ENCODE assay signal across 8 mouse cellular contexts in genomic region chr11:81374841-81375240, GRCm38 (mm10).
DNase-seq lines count a peak whose midpoint lies in the region; ATAC-seq and TF ChIP-seq lines count a peak whose summit lies in the region.

No protein-coding gene starts in this region.

- peak; percentile 25 for DNase-seq in CD4-positive, CD25-positive, alpha-beta regulatory T cell, adult 2 months (ENCODE audit: low read depth, low spot score)
- peak; percentile 44 for DNase-seq in ovary, postnatal 10 days (ENCODE audit: low spot score)
- DNase-seq in ovary, adult 18-20 months (ENCODE audit: low spot score) = no peak
- peak; percentile 50 to 71 for DNase-seq in cerebellum, postnatal 36 days
- peak; percentile 76 for DNase-seq in kidney, postnatal 0 days (ENCODE audit: low spot score)
- DNase-seq in liver, adult 2 months (ENCODE audit: extremely low read depth, low read depth, low spot score) = peak; percentile 62
- peak; percentile 30 to 32 for DNase-seq in right cerebral cortex, postnatal 36 days (ENCODE audit: low spot score in 2 of 2)

- H3K4me1 ChIP-seq in kidney, postnatal 0 days (replicated peaks; ENCODE audit: insufficient read depth, low read length) = peaks cover 16% of the 10 kb centered on the region
- H3K4me1 ChIP-seq in liver, adult 2 months (ENCODE audit: control insufficient read depth, insufficient read depth, low read length) = peaks cover 7% of the 10 kb centered on the region

- H3K4me3 ChIP-seq in kidney, postnatal 0 days (replicated peaks; ENCODE audit: low read depth, low read length) = no peak overlapping the region
- no peak overlapping the region for H3K4me3 ChIP-seq in liver, adult 2 months (ENCODE audit: insufficient read depth, low read depth, low read length)

- TF ChIP-seq POLR2A in liver, adult 2 months (IDR thresholded peaks at IDR 0.05; ENCODE audit: extremely low read depth, insufficient read depth, low read length) = no peak

- H3K36me3 ChIP-seq in kidney, postnatal 0 days (ENCODE audit: insufficient read depth, low read length) = no peaks in the 10 kb centered on the region
- H3K36me3 ChIP-seq in liver, adult 2 months (ENCODE audit: control insufficient read depth, insufficient read depth, low read length) = no peaks in the 10 kb centered on the region

- no peak for ATAC-seq in CD4-positive, CD25-positive, alpha-beta regulatory T cell, adult 4 months
- ATAC-seq in kidney, postnatal 0 days (replicated peaks; ENCODE audit: low FRiP score, low read depth) = no peak

- no peaks in the 10 kb centered on the region for H3K79me2 ChIP-seq in liver, adult 2 months (ENCODE audit: control insufficient read depth, insufficient read depth, low read length)

- TF ChIP-seq CTCF in kidney, postnatal 0 days (IDR thresholded peaks at IDR 0.05; ENCODE audit: low read depth) = peak; percentile 89
- peak; percentile 62 for TF ChIP-seq CTCF in liver, adult 2 months (IDR thresholded peaks at IDR 0.05; ENCODE audit: low read depth, low read length)

- no peaks in the 10 kb centered on the region for H3K9me3 ChIP-seq in kidney, postnatal 0 days (replicated peaks; ENCODE audit: low read length)

- H3K27me3 ChIP-seq in kidney, postnatal 0 days (ENCODE audit: insufficient read depth, low read length) = no peaks in the 10 kb centered on the region
- no peaks in the 10 kb centered on the region for H3K27me3 ChIP-seq in liver, adult 2 months (ENCODE audit: control insufficient read depth, insufficient read depth, low read length)

- no peak overlapping the region for H3K4me2 ChIP-seq in kidney, postnatal 0 days (ENCODE audit: low read length)

- H3K27ac ChIP-seq in kidney, postnatal 0 days = no peak overlapping the region
- H3K27ac ChIP-seq in liver, adult 2 months (replicated peaks; ENCODE audit: insufficient read depth, low read depth, low read length) = no peak overlapping the region

- no peak overlapping the region for H3K9ac ChIP-seq in kidney, postnatal 0 days (ENCODE audit: low read depth, low read length)
- no peak overlapping the region for H3K9ac ChIP-seq in liver, adult 2 months (ENCODE audit: low read depth, low read length)
